In the genomic region with DNA sequence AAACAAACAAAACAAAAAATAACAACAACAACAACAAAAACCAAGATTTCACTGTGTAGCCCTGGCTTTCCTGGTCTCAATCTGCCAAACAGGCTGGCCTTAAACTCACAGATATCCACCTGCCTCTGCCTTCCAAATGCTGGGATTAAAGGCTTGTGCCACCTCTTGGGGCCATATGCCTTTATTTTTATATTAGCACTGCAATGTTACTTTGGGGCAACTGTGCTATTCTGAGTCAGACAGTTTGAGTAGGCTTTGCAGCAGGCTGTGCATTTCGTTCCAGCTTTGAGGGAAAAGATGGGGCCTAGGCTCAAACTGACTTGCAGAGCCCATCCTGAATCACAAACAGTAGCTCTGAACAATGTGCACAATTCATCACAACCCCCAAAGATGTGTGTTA, we compare ENCODE assay signal across 18 mouse cellular contexts. TPM values are rescaled to one million over a fixed set of nuclear protein-coding genes. Genes with fewer than 3 reads are reported as not detected.
"Had no signal": no experiment of that assay in that cellular context is flagged by ENCODE, and none has a peak within 500 bp of the region (broad histone marks: within the 10 kb centered on the region; RNA-seq: fewer than 3 reads in every experiment).

No protein-coding gene starts in this region.

- DNase-seq: kidney, adult 11 months; kidney, adult 8-10 months; kidney, postnatal 10 days; kidney, postnatal 36 days; liver, embryonic 13.5 days; lung, adult 2 months; thymus, adult 2 months; thymus, postnatal 14 days; thymus, postnatal 4 days had no signal

- H3K27ac ChIP-seq: kidney, embryonic 15.5 days; left cerebral cortex, adult 2 months; liver, embryonic 13.5 days; macrophage; midbrain, embryonic 12.5 days; midbrain, embryonic 15.5 days; neural tube, embryonic 12.5 days; neural tube, embryonic 15.5 days; stomach, postnatal 0 days had no signal

- H3K4me3 ChIP-seq: kidney, embryonic 15.5 days; left cerebral cortex, adult 2 months; liver, embryonic 13.5 days; midbrain, embryonic 12.5 days; midbrain, embryonic 15.5 days; neural tube, embryonic 12.5 days; neural tube, embryonic 15.5 days had no signal

RNA-seq across cellular contexts. Expression of gene C1qtnf4, which starts 42.0 kb away (rescaled TPM):
- total RNA-seq: megakaryocyte, adult 5-6 weeks had no signal
- polyA plus RNA-seq: macrophage had no signal
